Mouse (Mus musculus): ENCODE data around the gene Sema3f.

Sema3f gene

GRCm38 (mm10) chr9:107714221-107714952 is 4.1 kb upstream of the Sema3f start:
- peak; percentile 53 to 58 for DNase-seq

DNA sequence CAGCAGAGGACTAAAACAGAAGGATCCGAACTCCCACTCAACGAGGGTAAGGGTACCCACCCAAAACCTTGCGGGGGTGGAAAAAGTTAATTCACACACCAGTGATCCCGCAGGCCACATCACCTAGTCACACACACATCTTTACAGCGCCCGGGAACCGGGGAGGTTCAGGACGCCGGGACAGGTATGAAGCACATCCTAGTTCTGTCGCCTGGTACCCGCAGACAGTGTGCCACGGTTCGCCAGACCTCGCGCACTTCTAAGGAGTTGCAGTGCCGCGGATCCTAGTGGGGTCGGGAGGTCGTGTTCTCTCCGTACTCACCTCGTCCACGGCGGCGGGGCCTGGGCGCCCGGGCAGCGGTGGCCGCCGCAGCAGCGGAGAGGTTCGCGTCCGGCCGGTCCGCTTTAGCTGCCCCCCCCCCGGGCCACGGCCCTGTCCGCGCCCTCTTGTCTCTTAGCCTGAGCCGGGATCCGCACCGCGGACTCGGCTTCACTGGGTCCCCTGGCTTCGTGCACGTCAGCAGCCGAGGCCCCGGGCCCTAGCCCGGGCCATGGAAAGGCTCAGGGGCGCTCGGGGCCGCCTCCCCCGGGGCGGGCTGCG is 1.1 kb downstream of the Sema3f start:
- DNase-seq: no peak

GRCm38 (mm10) chr9:107708439-107709095 is 1.7 kb downstream of the Sema3f start:
- DNase-seq: no peak

DNA sequence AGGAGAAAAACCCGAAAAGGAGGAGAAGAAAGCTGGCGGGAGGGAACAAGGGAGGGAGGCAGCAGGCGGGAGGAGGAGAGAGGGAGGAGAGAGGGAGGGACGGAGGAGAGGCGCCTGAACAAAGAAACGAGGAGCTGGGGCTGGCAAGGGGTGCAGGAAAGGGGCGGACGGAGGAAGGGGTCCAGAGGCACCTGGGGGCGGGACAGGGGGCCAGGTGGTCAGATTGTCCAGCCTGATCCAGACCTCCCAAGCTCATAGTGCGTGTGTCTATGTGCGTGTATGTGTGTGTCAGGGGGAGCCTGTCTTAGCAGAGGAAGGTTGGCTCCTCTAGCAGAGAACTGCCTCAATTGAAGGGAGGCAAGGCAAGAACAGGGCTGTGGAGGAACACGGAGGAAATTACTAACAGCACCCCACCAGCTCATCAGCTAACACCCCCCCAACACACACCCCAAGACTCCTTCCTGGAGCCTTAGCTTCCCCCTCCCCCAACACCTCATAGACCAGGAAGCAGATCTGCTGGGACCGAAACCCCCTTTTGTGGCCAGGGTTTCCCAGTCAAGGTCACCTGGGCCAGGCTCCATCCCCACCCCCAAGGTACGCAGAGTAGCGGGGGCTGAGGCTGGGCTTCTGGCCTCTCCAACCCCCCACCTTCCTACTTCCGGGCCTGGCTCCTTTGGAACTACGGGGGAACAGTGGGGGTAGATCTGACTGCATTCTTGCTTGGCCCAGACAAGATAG is 2.4 kb downstream of the Sema3f start:
- no peak for DNase-seq

DNA sequence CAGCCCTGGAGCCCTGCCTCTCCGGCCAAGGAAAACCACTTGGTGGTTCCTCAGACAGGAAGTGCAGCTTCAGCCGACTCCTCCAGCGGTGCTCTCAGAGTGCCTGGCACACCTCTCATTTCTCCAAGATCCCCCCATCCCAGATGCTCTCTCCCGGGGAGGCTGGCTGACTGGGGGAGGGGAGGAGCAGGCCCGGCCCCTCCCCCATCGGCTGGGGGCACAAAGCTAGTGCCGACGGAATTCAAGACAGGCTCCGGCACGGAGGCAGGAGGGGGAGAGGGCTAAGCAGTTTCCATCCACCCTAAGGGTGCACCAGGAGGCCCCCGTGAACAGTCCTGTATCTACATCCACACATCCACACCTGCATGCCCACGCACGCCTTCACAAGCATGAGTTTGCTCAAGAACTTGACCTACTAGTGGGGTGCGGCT is 3.5 kb downstream of the Sema3f start:
- DNase-seq: no peak

DNA sequence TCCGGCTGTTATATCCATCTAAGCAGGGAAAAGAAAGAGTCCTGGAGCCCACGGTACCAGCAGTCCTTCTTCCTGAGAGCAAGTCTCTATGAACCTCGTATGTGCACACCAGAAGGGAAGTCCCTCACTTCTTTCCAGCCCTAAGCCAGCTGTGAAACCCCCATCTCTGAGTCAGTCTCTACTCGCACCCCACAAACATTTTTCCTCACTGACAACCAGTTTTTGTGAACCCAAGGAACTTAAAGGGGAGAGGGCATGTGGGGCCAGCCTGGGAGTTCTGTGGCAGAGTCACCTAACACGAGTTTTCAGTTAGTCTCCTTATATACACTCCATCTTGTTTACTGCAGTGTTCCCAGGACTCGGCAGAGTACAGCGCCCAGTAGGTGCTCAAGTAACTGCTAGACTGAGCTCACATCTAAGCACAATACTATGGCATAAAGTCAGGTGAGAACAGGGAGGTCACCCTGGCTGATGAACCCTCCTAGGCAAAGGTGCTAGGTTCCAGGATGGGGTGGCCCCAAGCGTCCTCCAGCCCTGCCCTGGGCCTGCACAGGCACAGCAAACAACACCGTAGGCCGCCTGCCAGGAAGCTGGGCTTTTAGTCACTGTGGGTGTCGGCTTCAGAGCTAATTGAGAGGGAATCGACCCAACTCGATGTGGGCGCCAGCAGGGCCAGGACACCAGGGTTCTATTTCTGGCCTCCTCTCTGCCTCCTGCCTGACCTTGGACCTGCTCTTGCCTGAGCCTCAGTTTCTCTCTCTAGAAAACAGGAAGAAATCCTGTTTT is 6.7 kb downstream of the Sema3f start:
- DNase-seq: no peak

DNA sequence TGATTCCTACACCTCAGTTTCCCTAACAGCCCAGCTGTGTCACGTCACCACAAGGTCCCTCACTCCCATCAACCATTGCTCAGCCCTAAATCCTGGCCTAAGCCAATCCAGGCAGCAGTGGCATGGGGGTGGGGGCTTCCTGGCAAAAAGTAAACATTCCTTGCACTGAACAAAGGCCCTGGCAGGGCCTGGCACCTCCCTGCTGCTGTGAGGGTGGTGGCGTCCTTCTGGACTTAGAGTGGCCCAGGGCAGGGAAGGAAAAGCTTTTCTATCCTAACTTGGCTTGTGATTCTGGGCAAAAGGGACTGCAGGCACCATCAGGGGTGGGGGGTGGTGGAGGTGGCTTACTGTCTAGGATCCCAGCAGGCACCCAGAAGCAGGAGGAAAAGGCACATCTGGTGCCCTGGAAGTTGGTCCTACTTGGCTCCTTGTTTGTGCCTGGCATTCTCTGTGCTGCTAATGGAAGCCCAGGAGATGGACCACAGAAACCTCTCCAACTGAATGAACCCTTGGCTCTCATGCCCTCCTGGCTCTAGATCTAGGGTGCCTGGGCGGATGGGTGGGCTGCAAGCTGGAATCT is 7.6 kb downstream of the Sema3f start:
- DNase-seq: no peak

- DNase-seq: peak; percentile 66 to 67
Observed at GRCm38 (mm10) chr9:107701594-107701993, 8.7 kb downstream of the Sema3f start.

- no peak for DNase-seq
Observed at GRCm38 (mm10) chr9:107700114-107700571, 10.1 kb downstream of the Sema3f start.

DNA sequence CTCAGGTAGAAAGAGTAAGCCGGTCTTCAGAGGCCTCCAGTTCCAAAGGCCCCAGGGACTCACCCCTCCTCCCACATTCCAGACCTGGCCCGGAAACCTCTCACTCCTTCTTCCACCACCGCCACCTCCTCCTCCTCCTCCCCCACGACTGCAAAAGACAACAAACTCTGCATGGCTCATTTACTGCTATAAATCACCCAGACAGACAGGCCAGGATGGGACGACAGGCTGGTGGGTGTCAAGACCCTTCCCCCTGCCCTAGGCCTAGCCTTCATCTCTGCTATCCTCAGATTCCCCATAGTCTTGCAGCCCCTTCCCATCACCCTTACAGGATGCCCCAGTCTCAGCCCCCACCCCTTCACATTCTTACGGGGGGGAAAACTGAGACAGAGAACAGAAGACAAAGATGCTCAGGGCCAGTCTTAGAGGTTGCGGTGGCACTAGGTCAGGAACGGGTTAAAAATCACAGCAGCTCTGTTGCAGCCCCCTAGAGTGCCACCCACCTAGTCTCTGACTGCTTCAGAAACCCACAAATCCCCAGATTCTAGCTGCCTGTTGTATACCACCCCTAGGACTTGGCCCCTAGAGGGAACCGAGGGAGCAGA is 10.8 kb downstream of the Sema3f start:
- no peak for DNase-seq

- peak in 1 of 2 experiments; percentile 50 for DNase-seq
Observed at GRCm38 (mm10) chr9:107698611-107699190, 11.6 kb downstream of the Sema3f start.

GRCm38 (mm10) chr9:107697811-107698521 is 12.3 kb downstream of the Sema3f start:
- no peak for DNase-seq

DNA sequence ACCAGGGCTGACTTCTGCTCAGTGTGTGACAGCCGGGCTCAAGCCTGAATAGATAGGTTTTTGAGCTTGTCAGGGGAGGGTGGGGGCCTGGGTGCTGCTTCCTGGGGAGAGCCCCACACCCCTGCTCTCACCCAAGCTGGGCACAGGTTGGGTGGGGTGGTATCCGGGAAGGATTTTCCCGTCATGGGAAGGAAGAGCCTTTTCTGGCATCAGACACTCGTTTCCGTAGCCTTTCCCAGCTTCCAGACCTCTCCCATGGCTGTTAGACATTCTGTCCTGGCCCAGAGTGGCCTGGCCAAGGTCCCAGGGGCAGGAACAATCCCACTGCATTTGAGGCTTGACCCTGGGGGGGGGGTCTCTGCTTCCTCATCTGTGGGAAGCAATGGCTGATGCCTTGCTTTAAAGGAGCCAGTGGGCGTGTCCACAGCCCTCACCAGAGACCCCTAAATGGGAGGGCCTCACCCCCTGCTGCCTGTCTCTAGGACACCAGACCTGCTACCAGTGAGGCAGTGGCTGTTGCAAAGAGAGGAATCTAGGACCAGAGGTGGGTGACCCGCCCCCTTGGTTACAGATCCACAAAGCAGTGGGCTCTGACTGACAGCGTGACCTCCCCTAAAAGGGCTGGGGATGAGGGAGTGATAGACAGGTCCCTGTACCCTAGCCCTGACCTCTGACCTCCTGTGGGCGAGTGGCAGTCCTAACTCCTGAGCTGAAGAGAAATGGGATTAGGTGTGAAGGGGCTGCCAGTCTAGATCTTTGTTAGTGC is 13.2 kb downstream of the Sema3f start:
- DNase-seq: peak; percentile 25 to 57

DNA sequence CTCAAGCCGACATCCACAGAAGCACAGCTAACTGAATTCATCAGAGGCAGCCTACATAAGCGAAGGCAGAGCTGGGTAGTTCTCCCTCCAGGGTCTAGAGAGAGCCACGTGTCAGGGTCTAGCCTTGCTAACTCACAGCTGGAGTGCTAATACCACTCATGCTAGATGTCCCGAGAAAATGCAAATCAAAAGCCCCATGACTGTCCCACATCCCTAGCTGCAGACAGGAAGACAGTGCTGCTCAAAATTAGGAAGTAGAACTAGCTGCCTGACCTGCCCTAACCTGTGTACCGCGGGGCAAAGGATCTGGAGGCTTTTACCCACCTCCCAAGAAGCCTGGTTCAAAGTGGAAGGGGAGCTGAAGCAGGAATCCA is 14.2 kb downstream of the Sema3f start:
- DNase-seq: no peak

GRCm38 (mm10) chr9:107695441-107696105 is 14.7 kb downstream of the Sema3f start:
- peak; percentile 39 to 47 for DNase-seq

DNA sequence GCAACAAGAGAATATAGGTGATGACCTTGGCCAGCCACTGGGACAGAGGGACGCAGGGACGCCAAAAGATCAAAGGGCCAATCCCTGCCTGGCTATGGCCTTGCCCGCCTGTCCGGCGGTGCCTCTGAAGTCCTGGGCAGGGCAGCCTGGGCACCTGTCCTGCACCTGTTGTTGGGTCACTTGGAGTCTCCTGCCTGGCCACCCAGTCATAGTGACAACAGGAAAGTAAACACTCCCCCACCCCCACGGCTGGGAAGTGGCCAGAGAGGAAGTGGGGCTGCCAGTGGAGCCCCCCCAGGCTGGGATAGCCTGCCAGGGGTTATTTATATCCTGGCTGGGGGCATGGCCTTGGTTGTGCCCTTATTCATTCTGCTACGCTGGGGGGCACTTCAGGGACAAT is 15.6 kb downstream of the Sema3f start:
- DNase-seq: peak in 1 of 2 experiments; percentile 37

- no peak for DNase-seq
Observed at GRCm38 (mm10) chr9:107693433-107693987, 16.8 kb downstream of the Sema3f start.

DNA sequence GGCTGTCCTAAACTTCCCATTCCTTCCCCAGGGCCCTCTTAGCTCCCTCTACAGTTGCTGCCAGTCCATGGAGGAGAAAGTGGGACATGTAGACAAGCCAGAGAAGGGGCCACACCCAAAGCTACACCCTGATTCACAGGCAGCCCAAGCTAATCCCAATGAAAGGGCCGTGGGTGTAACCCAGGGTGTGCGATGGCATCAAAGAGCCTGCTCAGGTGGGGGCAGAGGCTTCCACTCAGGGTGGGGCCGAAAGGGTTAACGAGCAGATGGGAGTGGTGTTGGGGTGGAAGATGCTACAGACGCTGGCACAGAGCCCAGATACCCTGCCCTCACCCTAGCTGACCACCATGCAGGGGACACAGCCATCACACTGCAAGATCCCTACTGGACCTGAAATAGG is 17.5 kb downstream of the Sema3f start:
- DNase-seq: no peak

DNA sequence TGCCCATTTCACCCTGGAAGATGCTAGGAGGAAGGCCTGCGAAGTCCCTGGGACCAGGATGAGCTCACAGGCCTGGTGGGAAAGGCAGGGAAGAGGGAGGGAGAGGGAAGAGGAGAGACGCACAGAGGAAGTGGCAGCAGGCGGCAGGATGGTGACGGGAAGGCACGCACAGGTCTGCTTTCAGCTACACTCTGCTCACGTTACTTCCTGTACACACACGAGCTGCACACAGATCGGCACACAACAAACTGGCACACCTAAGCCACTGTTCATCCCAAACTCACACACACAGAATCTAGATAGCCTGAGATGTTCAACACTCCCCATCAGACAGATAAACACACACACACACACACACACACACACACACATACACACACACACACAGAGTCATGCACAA is 19.9 kb downstream of the Sema3f start:
- DNase-seq: no peak

Measured in kidney, adult 8-10 months (tissue).